9 mouse cellular contexts compared by ENCODE assay signal in the genomic region with DNA sequence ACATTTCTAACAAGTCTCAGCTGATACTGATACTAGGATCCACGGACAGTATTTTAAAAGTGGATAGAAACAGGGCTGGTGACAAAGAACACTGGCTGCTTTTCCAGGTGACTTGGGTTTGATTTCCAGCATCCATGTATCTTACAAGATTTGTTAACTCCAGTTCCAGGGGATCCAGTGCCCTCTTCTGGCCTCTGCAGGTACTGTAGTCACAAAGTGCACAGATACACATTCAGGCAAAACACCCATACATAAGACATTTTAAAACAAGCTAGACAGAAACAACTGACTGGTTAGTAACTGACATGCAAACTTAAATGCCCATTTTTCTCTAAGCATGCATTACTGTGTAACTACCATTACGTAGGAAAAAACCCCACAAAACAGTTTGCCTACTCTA. TPM values are rescaled to one million over a fixed set of nuclear protein-coding genes. Genes with fewer than 3 reads are reported as not detected.
DNase-seq lines count a peak whose midpoint lies in the region; ATAC-seq and TF ChIP-seq lines count a peak whose summit lies in the region.
"Had no signal": no experiment of that assay in that cellular context is flagged by ENCODE, and none has a peak within 500 bp of the region (broad histone marks: within the 10 kb centered on the region; RNA-seq: fewer than 3 reads in every experiment).

No protein-coding gene starts in this region.

- no peak overlapping the region for H3K4me3 ChIP-seq in forebrain, embryonic 11.5 days (ENCODE audit: low read depth, low read length)
- H3K4me3 ChIP-seq in forebrain, embryonic 12.5 days (replicated peaks), result no peak overlapping the region
- H3K4me3 ChIP-seq in thymus, adult 2 months (ENCODE audit: control insufficient read depth, insufficient read depth, low read length), result no peak overlapping the region
- no peak overlapping the region for H3K4me3 ChIP-seq in forebrain, embryonic 13.5 days
- no peak overlapping the region for H3K4me3 ChIP-seq in stomach, embryonic 14.5 days (ENCODE audit: low read depth, low read length)

- H3K4me2 ChIP-seq in forebrain, embryonic 11.5 days (ENCODE audit: low read depth, low read length, severe bottlenecking), result no peak overlapping the region
- H3K4me2 ChIP-seq in forebrain, embryonic 12.5 days, result no peak overlapping the region
- H3K4me2 ChIP-seq in forebrain, embryonic 13.5 days, result peak overlapping the region; percentile 81; the same call in 1 of the 2 replicates
- peak overlapping the region; percentile 64; the same call in 1 of the 2 replicates for H3K4me2 ChIP-seq in stomach, embryonic 14.5 days (replicated peaks; ENCODE audit: low read depth, low read length)

- no peaks in the 10 kb centered on the region; the same call in 1 of the 2 replicates for H3K36me3 ChIP-seq in forebrain, embryonic 11.5 days (ENCODE audit: control insufficient read depth, insufficient read depth, low read length)
- peaks cover 22% of the 10 kb centered on the region for H3K36me3 ChIP-seq in forebrain, embryonic 12.5 days (replicated peaks)
- peaks cover 19% of the 10 kb centered on the region for H3K36me3 ChIP-seq in thymus, adult 2 months (ENCODE audit: control insufficient read depth, insufficient read depth, low read length)
- H3K36me3 ChIP-seq in forebrain, embryonic 13.5 days (ENCODE audit: poor library complexity, severe bottlenecking), result peaks cover 22% of the 10 kb centered on the region
- H3K36me3 ChIP-seq in stomach, embryonic 14.5 days (ENCODE audit: control insufficient read depth, insufficient read depth, low read length), result peaks cover 17% of the 10 kb centered on the region

- no peak overlapping the region for H3K27ac ChIP-seq in forebrain, embryonic 11.5 days (ENCODE audit: low read depth, low read length)
- no peak overlapping the region for H3K27ac ChIP-seq in forebrain, embryonic 12.5 days
- H3K27ac ChIP-seq in thymus, adult 2 months (ENCODE audit: control insufficient read depth, insufficient read depth, low read length), result no peak overlapping the region
- no peak overlapping the region for H3K27ac ChIP-seq in forebrain, embryonic 13.5 days
- H3K27ac ChIP-seq in stomach, embryonic 14.5 days (ENCODE audit: low read length), result no peak overlapping the region

- no peaks in the 10 kb centered on the region for H3K27me3 ChIP-seq in forebrain, embryonic 11.5 days (ENCODE audit: control insufficient read depth, insufficient read depth, low read length)
- H3K27me3 ChIP-seq in forebrain, embryonic 12.5 days, result peaks cover 20% of the 10 kb centered on the region; the same call in 1 of the 2 replicates
- no peaks in the 10 kb centered on the region for H3K27me3 ChIP-seq in thymus, adult 2 months (ENCODE audit: control insufficient read depth, insufficient read depth, low read length)
- H3K27me3 ChIP-seq in forebrain, embryonic 13.5 days, result peaks cover 25% of the 10 kb centered on the region
- no peaks in the 10 kb centered on the region for H3K27me3 ChIP-seq in stomach, embryonic 14.5 days (ENCODE audit: control insufficient read depth, insufficient read depth, low read length)

- H3K9me3 ChIP-seq in forebrain, embryonic 11.5 days (ENCODE audit: control insufficient read depth, low read length), result no peaks in the 10 kb centered on the region
- H3K9me3 ChIP-seq in forebrain, embryonic 12.5 days, result no peaks in the 10 kb centered on the region
- no peaks in the 10 kb centered on the region; the same call in 1 of the 2 replicates for H3K9me3 ChIP-seq in forebrain, embryonic 13.5 days (replicated peaks)
- H3K9me3 ChIP-seq in stomach, embryonic 14.5 days (ENCODE audit: control insufficient read depth, low read depth, low read length), result no peaks in the 10 kb centered on the region

- TF ChIP-seq POLR2A in thymus, adult 2 months (IDR thresholded peaks at IDR 0.05; ENCODE audit: control insufficient read depth, extremely low read depth, insufficient read depth, low read length, poor library complexity), result no peak

- DNase-seq in forebrain, embryonic 11.5 days (ENCODE audit: low spot score), result peak; percentile 65
- DNase-seq in thymus, adult 2 months, result peak; percentile 42
- DNase-seq in thymus, adult 18-20 months, result no peak
- DNase-seq in liver, result peak; percentile 56
- no peak for DNase-seq in layer of hippocampus, adult 8-10 months (ENCODE audit: low spot score in 2 of 2)

- ATAC-seq in forebrain, embryonic 11.5 days (replicated peaks; ENCODE audit: low FRiP score), result no peak
- no peak for ATAC-seq in forebrain, embryonic 12.5 days (ENCODE audit: low FRiP score)
- ATAC-seq in forebrain, embryonic 13.5 days, result no peak
- ATAC-seq in stomach, embryonic 14.5 days (ENCODE audit: insufficient number of reproducible peaks, insufficient read depth, low FRiP score, low read depth), result no peak

- no peak for TF ChIP-seq CTCF in thymus, adult 2 months (IDR thresholded peaks at IDR 0.05; ENCODE audit: borderline replicate concordance, control insufficient read depth, extremely low read depth, insufficient read depth, low read length, poor library complexity)

- 86% methylated on average over 2 of the region's 2 CpGs for WGBS in forebrain, embryonic 11.5 days
- WGBS in forebrain, embryonic 12.5 days, result 93% methylated on average over 2 of the region's 2 CpGs
- 91% methylated on average over 2 of the region's 2 CpGs for WGBS in thymus, adult 2 months
- 93% methylated on average over 2 of the region's 2 CpGs for WGBS in forebrain, embryonic 13.5 days
- 94% methylated on average over 2 of the region's 2 CpGs for WGBS in stomach, embryonic 14.5 days

- no peak overlapping the region for H3K9ac ChIP-seq in forebrain, embryonic 11.5 days (ENCODE audit: low read length)
- H3K9ac ChIP-seq in forebrain, embryonic 12.5 days, result no peak overlapping the region
- no peak overlapping the region for H3K9ac ChIP-seq in forebrain, embryonic 13.5 days
- no peak overlapping the region for H3K9ac ChIP-seq in stomach, embryonic 14.5 days (replicated peaks; ENCODE audit: low read depth, low read length)

- no peaks in the 10 kb centered on the region for H3K4me1 ChIP-seq in forebrain, embryonic 11.5 days (replicated peaks; ENCODE audit: control insufficient read depth, insufficient read depth, low read length)
- peaks cover 14% of the 10 kb centered on the region for H3K4me1 ChIP-seq in forebrain, embryonic 12.5 days
- H3K4me1 ChIP-seq in thymus, adult 2 months (replicated peaks; ENCODE audit: control insufficient read depth, insufficient read depth, low read length), result peaks cover 5% of the 10 kb centered on the region
- peaks cover 25% of the 10 kb centered on the region for H3K4me1 ChIP-seq in forebrain, embryonic 13.5 days
- peaks cover 8% of the 10 kb centered on the region; the same call in 1 of the 2 replicates for H3K4me1 ChIP-seq in stomach, embryonic 14.5 days (ENCODE audit: control insufficient read depth, insufficient read depth, low read length)

RNA-seq across cellular contexts. Expression of a gene that starts 1.1 kb away (rescaled TPM):
- polyA plus RNA-seq in forebrain, embryonic 11.5 days (2014; fragmentation: Nextera tagmentation; extraction: Ambion mirVana), result 94.5 and 98.1 TPM in 2 replicates
- polyA plus RNA-seq in forebrain, embryonic 12.5 days (2016; fragmentation: Nextera tagmentation; extraction: Ambion mirVana), result 87.6 and 94.8 TPM in 2 replicates
- 486 and 497 TPM in 2 replicates for polyA plus RNA-seq in thymus, adult 2 months (2012; rRNA removed)
- polyA plus RNA-seq in forebrain, embryonic 13.5 days (2015; fragmentation: Nextera tagmentation; extraction: Ambion mirVana), result 75.9 and 84.7 TPM in 2 replicates
- 86.9 and 88.1 TPM in 2 replicates for polyA plus RNA-seq in stomach, embryonic 14.5 days (2014; fragmentation: Nextera tagmentation; extraction: Ambion mirVana)
- 100 to 1,000 TPM; 107 to 130 (median 112) TPM for total RNA-seq in layer of hippocampus, adult 8-10 months (2022)

RNA-seq across cellular contexts. Expression of a gene that starts 4.8 kb away (rescaled TPM):
- polyA plus RNA-seq in forebrain, embryonic 11.5 days (2014; fragmentation: Nextera tagmentation; extraction: Ambion mirVana), result 0.13 and 0.35 TPM in 2 replicates
- polyA plus RNA-seq in forebrain, embryonic 12.5 days (2016; fragmentation: Nextera tagmentation; extraction: Ambion mirVana), result 0.24 and 0.50 TPM in 2 replicates
- polyA plus RNA-seq in thymus, adult 2 months (2012; rRNA removed), result 0.51 and 2.8 TPM in 2 replicates
- 0.13 and 0.14 TPM in 2 replicates for polyA plus RNA-seq in forebrain, embryonic 13.5 days (2015; fragmentation: Nextera tagmentation; extraction: Ambion mirVana)
- polyA plus RNA-seq in stomach, embryonic 14.5 days (2014; fragmentation: Nextera tagmentation; extraction: Ambion mirVana), result 0.17 and 0.29 TPM in 2 replicates
- total RNA-seq in layer of hippocampus, adult 8-10 months (2022), result under 1 TPM; 0.19 to 0.54 (median 0.27) TPM
- total RNA-seq: neutrophil, adult 5-6 weeks had no signal

RNA-seq across cellular contexts. Expression of a gene that starts 16.6 kb away (rescaled TPM):
- polyA plus RNA-seq in forebrain, embryonic 11.5 days (2014; fragmentation: Nextera tagmentation; extraction: Ambion mirVana), result 0.28 TPM in 1 of 2 replicates, not detected in the other
- polyA plus RNA-seq in forebrain, embryonic 12.5 days (2016; fragmentation: Nextera tagmentation; extraction: Ambion mirVana), result not detected in 2 replicates
- 0.82 TPM in 1 of 2 replicates, not detected in the other for polyA plus RNA-seq in thymus, adult 2 months (2012; rRNA removed)
- polyA plus RNA-seq in forebrain, embryonic 13.5 days (2015; fragmentation: Nextera tagmentation; extraction: Ambion mirVana), result not detected in 2 replicates
- polyA plus RNA-seq in stomach, embryonic 14.5 days (2014; fragmentation: Nextera tagmentation; extraction: Ambion mirVana), result 0.29 TPM in 1 of 2 replicates, not detected in the other
- 1 to 10 TPM in 2 of 4 experiments, not detected in 2; 1.0 to 1.1 TPM for total RNA-seq in layer of hippocampus, adult 8-10 months (2022)
- total RNA-seq: neutrophil, adult 5-6 weeks had no signal

RNA-seq across cellular contexts. Expression of a gene that starts 21.8 kb away (rescaled TPM):
- 19.3 and 20.1 TPM in 2 replicates for polyA plus RNA-seq in forebrain, embryonic 11.5 days (2014; fragmentation: Nextera tagmentation; extraction: Ambion mirVana)
- polyA plus RNA-seq in forebrain, embryonic 12.5 days (2016; fragmentation: Nextera tagmentation; extraction: Ambion mirVana), result 20.5 and 23.3 TPM in 2 replicates
- 19.2 and 23.4 TPM in 2 replicates for polyA plus RNA-seq in thymus, adult 2 months (2012; rRNA removed)
- polyA plus RNA-seq in forebrain, embryonic 13.5 days (2015; fragmentation: Nextera tagmentation; extraction: Ambion mirVana), result 18.9 and 19.9 TPM in 2 replicates
- polyA plus RNA-seq in stomach, embryonic 14.5 days (2014; fragmentation: Nextera tagmentation; extraction: Ambion mirVana), result 20.5 and 20.7 TPM in 2 replicates
- total RNA-seq in layer of hippocampus, adult 8-10 months (2022), result 10 to 100 TPM; 14.6 to 15.8 (median 15.0) TPM

RNA-seq across cellular contexts. Expression of a gene that starts 29.8 kb away (rescaled TPM):
- polyA plus RNA-seq in forebrain, embryonic 11.5 days (2014; fragmentation: Nextera tagmentation; extraction: Ambion mirVana), result 236 and 256 TPM in 2 replicates
- 268 and 275 TPM in 2 replicates for polyA plus RNA-seq in forebrain, embryonic 12.5 days (2016; fragmentation: Nextera tagmentation; extraction: Ambion mirVana)
- 33.5 and 39.5 TPM in 2 replicates for polyA plus RNA-seq in thymus, adult 2 months (2012; rRNA removed)
- 235 and 281 TPM in 2 replicates for polyA plus RNA-seq in forebrain, embryonic 13.5 days (2015; fragmentation: Nextera tagmentation; extraction: Ambion mirVana)
- polyA plus RNA-seq in stomach, embryonic 14.5 days (2014; fragmentation: Nextera tagmentation; extraction: Ambion mirVana), result 211 and 224 TPM in 2 replicates
- total RNA-seq in layer of hippocampus, adult 8-10 months (2022), result 10 to 100 TPM; 47.7 to 53.5 (median 51.3) TPM

Comparison
In these comparisons a context has a peak if more than half of its experiments do, and no peak if none do; other contexts are left out.
1. DNase-seq: peak in forebrain, embryonic 11.5 days (single experiment), thymus, adult 2 months (single experiment) and liver (single experiment); none in thymus, adult 18-20 months (0 of 2) and layer of hippocampus, adult 8-10 months (0 of 2).
2. H3K4me2 ChIP-seq: peak in forebrain, embryonic 13.5 days (single experiment) and stomach, embryonic 14.5 days (single experiment); none in forebrain, embryonic 11.5 days (single experiment) and forebrain, embryonic 12.5 days (single experiment).